Mouse (Mus musculus) thymus, postnatal 10 days (tissue): ENCODE data around the gene Lpar5.
A peak's percentile ranks its signal among the peaks of the same experiment; 100 is the strongest.
"Not testable (repeated sequence)": the region's sequence is repeated elsewhere in the genome, so short reads cannot be mapped to it uniquely, and the experiment has no call there.

Source experiments
- DNase-seq, 2 experiments: peaks; one replicate each; pipeline ENCODE4 v3.0.0; 2021; ENCODE audit warnings: low spot score in 2 of 2

Lpar5 gene

GRCm38 (mm10) chr6:125067571-125067995, at the start of gene Lpar5:
TSS of gene Lpar5 (plus strand) at chr6:125067920.
- no peak for DNase-seq

- DNase-seq: peak; percentile 24 to 81
Observed at GRCm38 (mm10) chr6:125030532-125030931, 37.2 kb upstream of the Lpar5 start.

GRCm38 (mm10) chr6:125031604-125032003, 36.1 kb upstream of the Lpar5 start:
- DNase-seq: no peak

GRCm38 (mm10) chr6:125038666-125039065, 29.1 kb upstream of the Lpar5 start:
- DNase-seq: no peak

- peak in 1 of 2 experiments; percentile 8 for DNase-seq
Observed at GRCm38 (mm10) chr6:125039131-125039530, 28.6 kb upstream of the Lpar5 start.

- peak; percentile 84 to 86 for DNase-seq
Observed at GRCm38 (mm10) chr6:125039533-125040153, 28.1 kb upstream of the Lpar5 start, which contains the start of gene Ing4. TSS of gene Ing4 (plus strand) at chr6:125039760.

GRCm38 (mm10) chr6:125040221-125040620, 27.5 kb upstream of the Lpar5 start:
- DNase-seq: no peak

- no peak for DNase-seq
Observed at GRCm38 (mm10) chr6:125041047-125041446, 26.7 kb upstream of the Lpar5 start.

GRCm38 (mm10) chr6:125042081-125042480, 25.6 kb upstream of the Lpar5 start:
- no peak for DNase-seq

GRCm38 (mm10) chr6:125046691-125047090, 21.0 kb upstream of the Lpar5 start:
- DNase-seq: peak; percentile 38 to 78

- DNase-seq: no peak
Observed at GRCm38 (mm10) chr6:125049678-125050077, 18.0 kb upstream of the Lpar5 start, which contains the start of gene Acrbp. TSS of gene Acrbp (plus strand) at chr6:125049689.

- no peak for DNase-seq
Observed at GRCm38 (mm10) chr6:125051237-125051636, 16.5 kb upstream of the Lpar5 start.

- no peak for DNase-seq
Observed at GRCm38 (mm10) chr6:125061493-125061892, 6.2 kb upstream of the Lpar5 start.

- DNase-seq: no peak
Observed at GRCm38 (mm10) chr6:125062511-125062910, 5.2 kb upstream of the Lpar5 start.

- DNase-seq: no peak
Observed at GRCm38 (mm10) chr6:125063906-125064305, 3.8 kb upstream of the Lpar5 start.

- not testable (repeated sequence) for DNase-seq
Observed at GRCm38 (mm10) chr6:125065223-125065622, 2.5 kb upstream of the Lpar5 start.

- peak; percentile 51 to 62 for DNase-seq
Observed at GRCm38 (mm10) chr6:125071170-125071895, 3.6 kb downstream of the Lpar5 start.

- peak in 1 of 2 experiments; percentile 59 for DNase-seq
Observed at GRCm38 (mm10) chr6:125071896-125072279, 4.2 kb downstream of the Lpar5 start.

- DNase-seq: peak in 1 of 2 experiments; percentile 29
Observed at GRCm38 (mm10) chr6:125073825-125074224, 6.1 kb downstream of the Lpar5 start.

- no peak for DNase-seq
Observed at GRCm38 (mm10) chr6:125081394-125081793, 13.7 kb downstream of the Lpar5 start.

GRCm38 (mm10) chr6:125081797-125082560, 14.3 kb downstream of the Lpar5 start:
- no peak for DNase-seq

- DNase-seq: no peak
Observed at GRCm38 (mm10) chr6:125082801-125083386, 15.2 kb downstream of the Lpar5 start.
